Mouse (Mus musculus) CH12.LX (cell line): ENCODE measurements around the gene Esr1. TPM values are rescaled to one million over a fixed set of nuclear protein-coding genes. Genes with fewer than 3 reads are reported as not detected.

ENCODE experiments used
- DNase-seq: peaks from one replicate; pipeline ENCODE4 v3.0.0-alpha.2; 2013; ENCODE audit errors: extremely low read depth
- H3K27ac ChIP-seq: 2 replicates; pipeline ENCODE4 v1.5.1; 2012; ENCODE audit warnings: low read depth, mild to moderate bottlenecking, control low read depth, moderate library complexity; ENCODE audit not compliant: insufficient read depth
- H3K27me3 ChIP-seq: replicated peaks from 2 replicates; pipeline ENCODE3; 2012; ENCODE audit warnings: inconsistent platforms
- H3K36me3 ChIP-seq, 2 experiments: replicated peaks in 1 of 2; 2 replicates each; pipeline versions ENCODE3 to v1.6.1; 2012; ENCODE audit warnings: inconsistent platforms in 1 of 2, low read length in 1 of 2, mild to moderate bottlenecking in 1 of 2, mixed read lengths in 1 of 2, moderate library complexity in 1 of 2; ENCODE audit not compliant: control insufficient read depth in 1 of 2, insufficient read depth in 1 of 2
- H3K4me1 ChIP-seq, 2 experiments: 2 replicates each; pipeline ENCODE4 v1.6.1; 2012; ENCODE audit warnings: inconsistent platforms in 1 of 2, moderate library complexity in 1 of 2; ENCODE audit not compliant: insufficient read depth in 2 of 2, control insufficient read depth in 1 of 2
- H3K4me2 ChIP-seq: 2 replicates; pipeline ENCODE4 v1.6.1; 2012; ENCODE audit warnings: low read depth, mild to moderate bottlenecking, control low read depth; ENCODE audit not compliant: poor library complexity, insufficient read depth, severe bottlenecking
- H3K4me3 ChIP-seq, 3 experiments: fragments of 150-350 bp in 1 of 3; sonication (generic) in 1 of 3; replicated peaks in 1 of 3; 2 replicates each; pipeline versions ENCODE3 to v1.5.1; 2011 to 2012; ENCODE audit warnings: low read depth in 2 of 3, low read length in 2 of 3, mild to moderate bottlenecking in 2 of 3, moderate library complexity in 2 of 3, control low read depth in 1 of 3, improper control_type of control experiment in 1 of 3, inconsistent platforms in 1 of 3, mixed read lengths in 1 of 3; ENCODE audit not compliant: poor library complexity in 1 of 3
- H3K79me2 ChIP-seq: replicated peaks from 2 replicates; pipeline ENCODE4 v1.6.1; 2012; ENCODE audit warnings: mild to moderate bottlenecking, moderate library complexity; ENCODE audit not compliant: control insufficient read depth, poor library complexity, insufficient read depth, severe bottlenecking; ENCODE audit errors: extremely low read depth
- H3K9ac ChIP-seq: 2 replicates; pipeline ENCODE4 v1.6.1; 2012; ENCODE audit warnings: low read depth, mild to moderate bottlenecking, control low read depth, moderate library complexity; ENCODE audit not compliant: insufficient read depth
- H3K9me3 ChIP-seq: replicated peaks from 2 replicates; pipeline ENCODE3; 2012; ENCODE audit warnings: low read length, inconsistent platforms, mixed read lengths
- CHD1 ChIP-seq: IDR thresholded peaks from 2 replicates; pipeline ENCODE4 v1.6.1; 2012; ENCODE audit warnings: low read depth, low read length, improper control_type of control experiment, inconsistent platforms
- E2F4 ChIP-seq: IDR thresholded peaks from 2 replicates; pipeline ENCODE4 v1.6.1; 2011; ENCODE audit warnings: low read depth, low read length, improper control_type of control experiment; ENCODE audit not compliant: insufficient replicate concordance
- ELF1 ChIP-seq: IDR thresholded peaks from 2 replicates; pipeline ENCODE4 v1.6.1; 2014; ENCODE audit warnings: low read depth, mild to moderate bottlenecking, inconsistent platforms, low read length, improper control_type of control experiment
- ETS1 ChIP-seq: conservative IDR thresholded peaks from 2 replicates; pipeline ENCODE4 v1.6.1; 2012; ENCODE audit warnings: low read depth, mild to moderate bottlenecking, inconsistent platforms, low read length, improper control_type of control experiment, moderate library complexity
- GABPA ChIP-seq: IDR thresholded peaks from 2 replicates; pipeline ENCODE4 v1.6.1; 2012; ENCODE audit warnings: low read depth, low read length, improper control_type of control experiment, inconsistent platforms; ENCODE audit not compliant: insufficient replicate concordance
- JUN ChIP-seq: IDR thresholded peaks from 2 replicates; pipeline ENCODE4 v1.6.1; 2011; ENCODE audit warnings: low read depth, mild to moderate bottlenecking, low read length, improper control_type of control experiment, moderate library complexity; ENCODE audit not compliant: insufficient read depth
- JUND ChIP-seq: conservative IDR thresholded peaks from 2 replicates; pipeline ENCODE4 v1.6.1; 2011; ENCODE audit warnings: low read depth, low read length, improper control_type of control experiment
- KAT2A ChIP-seq: IDR thresholded peaks from 2 replicates; pipeline ENCODE4 v1.6.1; 2012; ENCODE audit warnings: low read length, improper control_type of control experiment, inconsistent platforms; ENCODE audit not compliant: insufficient replicate concordance
- MAFK ChIP-seq: IDR thresholded peaks from 2 replicates; pipeline ENCODE4 v1.6.1; 2011; ENCODE audit warnings: low read length, improper control_type of control experiment; ENCODE audit not compliant: insufficient replicate concordance
- MAX ChIP-seq: IDR thresholded peaks from 2 replicates; pipeline ENCODE4 v1.6.1; 2011; ENCODE audit warnings: low read length, improper control_type of control experiment
- MXI1 ChIP-seq: IDR thresholded peaks from 2 replicates; pipeline ENCODE4 v1.6.1; 2011; ENCODE audit warnings: mild to moderate bottlenecking, low read depth, low read length, improper control_type of control experiment
- POLR2A ChIP-seq: IDR thresholded peaks from 2 replicates; pipeline ENCODE4 v1.6.1; 2011; ENCODE audit warnings: low read depth, mild to moderate bottlenecking, improper control_type of control experiment, low read length
- POLR2AphosphoS2 ChIP-seq: IDR thresholded peaks from 2 replicates; pipeline ENCODE4 v1.6.1; 2011; ENCODE audit warnings: low read depth, low read length, improper control_type of control experiment
- RAD21 ChIP-seq: IDR thresholded peaks from 2 replicates; pipeline ENCODE4 v1.6.1; 2011; ENCODE audit warnings: low read depth, mild to moderate bottlenecking, low read length, improper control_type of control experiment, moderate library complexity
- RCOR1 ChIP-seq: conservative IDR thresholded peaks from 2 replicates; pipeline ENCODE4 v1.6.1; 2012; ENCODE audit warnings: low read depth, mild to moderate bottlenecking, inconsistent platforms, low read length, improper control_type of control experiment
- SIN3A ChIP-seq: IDR thresholded peaks from 2 replicates; pipeline ENCODE4 v1.6.1; 2012; ENCODE audit warnings: low read length, improper control_type of control experiment, inconsistent platforms
- TCF12 ChIP-seq: IDR thresholded peaks from 2 replicates; pipeline ENCODE4 v1.6.1; 2014; ENCODE audit warnings: low read depth, mild to moderate bottlenecking, inconsistent platforms, low read length, improper control_type of control experiment
- UBTF ChIP-seq: IDR thresholded peaks from 2 replicates; pipeline ENCODE4 v1.6.1; 2012; ENCODE audit warnings: low read depth, mild to moderate bottlenecking, inconsistent platforms, low read length, improper control_type of control experiment, moderate library complexity
- USF1 ChIP-seq: IDR thresholded peaks from 2 replicates; pipeline ENCODE4 v1.6.1; 2014; ENCODE audit warnings: low read depth, mild to moderate bottlenecking, inconsistent platforms, low read length, improper control_type of control experiment
- ZC3H11A ChIP-seq: IDR thresholded peaks from 2 replicates; pipeline ENCODE4 v1.6.1; 2012; ENCODE audit warnings: low read depth, mild to moderate bottlenecking, inconsistent platforms, low read length, improper control_type of control experiment
- ZKSCAN1 ChIP-seq: IDR thresholded peaks from 2 replicates; pipeline ENCODE4 v1.6.1; 2012; ENCODE audit warnings: low read depth, inconsistent platforms, low read length, improper control_type of control experiment, borderline replicate concordance
- dilution Hi-C: fragments of 300-500 bp; cut with MboI; formaldehyde crosslinking; loops from 2 replicates; pipeline ENCODE4 v1.14.3; 2020; ENCODE audit warnings: low sequenced_read_pairs; ENCODE audit not compliant: extremely low pct_unique_long_range_greater_than_20kb, extremely low pct_ligation_motif_present
- in situ Hi-C: fragments of 300-500 bp; cut with MboI; formaldehyde crosslinking; loops from 3 replicates; pipeline ENCODE4 v1.14.3; 2019; ENCODE audit warnings: low sequenced_read_pairs, low pct_ligation_motif_present, low pct_unique_long_range_greater_than_20kb, mixed read lengths
- polyA plus RNA-seq: library from polyadenylated mRNA; unstranded; fragments of >175 nt; gene quantifications from 2 replicates; pipeline ENCODE4 v1.2.1, GENCODE M21; 2012; ENCODE audit warnings: low read depth; ENCODE audit not compliant: insufficient read length
- total RNA-seq, 2 experiments: library from RNA; depleted of rRNA; stranded (reverse); fragments of 300-350 nt in 1 of 2; fragments of >200 nt in 1 of 2; gene quantifications; 2 replicates each; pipeline ENCODE4 v1.2.3; 2012 to 2014

Esr1 gene
- total and polyA plus RNA-seq, 3 experiments = 0.63 to 1.0 (median 0.64) TPM

- dilution Hi-C loops (no loop called here), in situ Hi-C loops (no loop called here)
- no peak for DNase-seq
- no peak for TF ChIP-seq JUND
- no peak for TF ChIP-seq POLR2AphosphoS2
- TF ChIP-seq KAT2A = no peak
- TF ChIP-seq SIN3A = no peak
- no peak for TF ChIP-seq MAFK
- TF ChIP-seq E2F4 = no peak
- Histone ChIP-seq H3K4me3 (no peak overlapping the region), H3K9ac (no peak overlapping the region), H3K9me3 (no peaks in the 10 kb centered on the region), H3K36me3 (no peaks in the 10 kb centered on the region), H3K4me2 (no peak overlapping the region), H3K4me1 (no peaks in the 10 kb centered on the region), H3K79me2 (no peaks in the 10 kb centered on the region), H3K27ac (no peak overlapping the region), H3K27me3 (no peaks in the 10 kb centered on the region)
Observed at GRCm38 (mm10) chr10:4881391-4881790, 270.0 kb downstream of the Esr1 start.

- no peaks in the 10 kb centered on the region for H3K36me3 ChIP-seq
- no peaks in the 10 kb centered on the region for H3K4me1 ChIP-seq
- no peak overlapping the region for H3K4me2 ChIP-seq
- no peak overlapping the region for H3K9ac ChIP-seq
- in situ Hi-C loops = no loop called here
- H3K9me3 ChIP-seq = no peaks in the 10 kb centered on the region
- H3K79me2 ChIP-seq = no peaks in the 10 kb centered on the region
- TF ChIP-seq ELF1 (no peak), KAT2A (no peak), RAD21 (no peak), ZKSCAN1 (no peak), GABPA (no peak), CHD1 (no peak), E2F4 (no peak), RCOR1 (no peak), MAX (no peak)
- dilution Hi-C loops = no loop called here
- no peak overlapping the region for H3K27ac ChIP-seq
- no peak overlapping the region for H3K4me3 ChIP-seq
- no peak for DNase-seq
- no peaks in the 10 kb centered on the region for H3K27me3 ChIP-seq
Observed at GRCm38 (mm10) chr10:4885506-4885905, 274.1 kb downstream of the Esr1 start.

GRCm38 (mm10) chr10:4885961-4886360 is 274.6 kb downstream of the Esr1 start:
- no peaks in the 10 kb centered on the region for H3K27me3 ChIP-seq
- no peak overlapping the region for H3K27ac ChIP-seq
- no peak overlapping the region for H3K9ac ChIP-seq
- TF ChIP-seq USF1 (no peak), JUN (no peak), ZC3H11A (no peak), GABPA (no peak), ELF1 (no peak), JUND (no peak), POLR2A (no peak), KAT2A (no peak), ETS1 (no peak), MXI1 (no peak), TCF12 (no peak), UBTF (no peak)
- dilution Hi-C loops (no loop called here), in situ Hi-C loops (no loop called here)
- H3K79me2 ChIP-seq = no peaks in the 10 kb centered on the region
- no peak for DNase-seq
- H3K36me3 ChIP-seq = no peaks in the 10 kb centered on the region
- H3K4me3 ChIP-seq = no peak overlapping the region
- no peaks in the 10 kb centered on the region for H3K4me1 ChIP-seq
- H3K4me2 ChIP-seq = no peak overlapping the region
- H3K9me3 ChIP-seq = no peaks in the 10 kb centered on the region
